Mouse (Mus musculus): ENCODE data around the gene Lbhd1. TPM values are rescaled to one million over a fixed set of nuclear protein-coding genes. Genes with fewer than 3 reads are reported as not detected.

The Lbhd1 gene
- total RNA-seq, 2 experiments from 2014 or later, result 4.7 to 6.3 TPM

DNA sequence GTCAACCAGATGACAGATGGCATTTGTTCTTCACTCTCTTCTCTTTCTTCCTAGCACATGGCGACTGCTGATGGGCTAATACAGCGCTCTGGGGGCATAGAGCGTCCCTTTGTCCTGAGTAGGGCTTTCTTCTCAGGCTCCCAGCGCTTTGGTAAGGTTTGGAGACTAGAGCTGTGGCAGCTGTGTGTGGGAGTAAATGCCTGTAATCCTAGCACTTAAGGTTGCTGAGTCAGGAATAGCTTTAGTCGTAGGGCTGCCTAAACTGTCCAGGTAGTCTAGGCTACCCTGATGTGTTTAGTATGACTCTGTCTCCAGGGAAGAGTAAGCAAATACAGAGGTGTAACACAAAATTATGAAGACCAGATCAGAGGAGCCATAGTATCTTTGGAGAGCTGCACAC lies 28.3 kb downstream of the Lbhd1 start:
- no peak for DNase-seq

GRCm38 (mm10) chr19:8914212-8914611 lies 30.7 kb downstream of the Lbhd1 start:
- DNase-seq, result no peak

DNA sequence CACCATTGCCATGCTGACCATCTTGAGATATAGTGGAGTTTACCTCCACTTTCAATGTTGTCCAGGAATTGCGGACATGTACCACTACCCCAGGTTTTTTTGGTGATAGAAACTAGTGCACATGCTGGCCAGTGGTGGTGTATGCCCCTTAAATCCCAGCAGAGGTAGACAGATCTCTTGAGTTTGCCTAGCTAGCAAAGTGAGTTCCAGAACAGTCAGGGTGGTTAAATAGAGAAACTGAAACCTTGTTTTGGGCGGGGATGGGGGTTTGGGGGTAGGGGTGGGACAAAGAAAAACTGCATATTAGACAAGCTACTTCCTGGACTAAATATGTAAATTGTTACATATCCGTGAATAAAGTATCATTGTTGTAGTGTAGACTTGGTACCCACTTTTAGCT lies 35.5 kb downstream of the Lbhd1 start:
- DNase-seq, result no peak

- no peak for DNase-seq
Observed at GRCm38 (mm10) chr19:8919684-8920072, 36.1 kb downstream of the Lbhd1 start.

DNA sequence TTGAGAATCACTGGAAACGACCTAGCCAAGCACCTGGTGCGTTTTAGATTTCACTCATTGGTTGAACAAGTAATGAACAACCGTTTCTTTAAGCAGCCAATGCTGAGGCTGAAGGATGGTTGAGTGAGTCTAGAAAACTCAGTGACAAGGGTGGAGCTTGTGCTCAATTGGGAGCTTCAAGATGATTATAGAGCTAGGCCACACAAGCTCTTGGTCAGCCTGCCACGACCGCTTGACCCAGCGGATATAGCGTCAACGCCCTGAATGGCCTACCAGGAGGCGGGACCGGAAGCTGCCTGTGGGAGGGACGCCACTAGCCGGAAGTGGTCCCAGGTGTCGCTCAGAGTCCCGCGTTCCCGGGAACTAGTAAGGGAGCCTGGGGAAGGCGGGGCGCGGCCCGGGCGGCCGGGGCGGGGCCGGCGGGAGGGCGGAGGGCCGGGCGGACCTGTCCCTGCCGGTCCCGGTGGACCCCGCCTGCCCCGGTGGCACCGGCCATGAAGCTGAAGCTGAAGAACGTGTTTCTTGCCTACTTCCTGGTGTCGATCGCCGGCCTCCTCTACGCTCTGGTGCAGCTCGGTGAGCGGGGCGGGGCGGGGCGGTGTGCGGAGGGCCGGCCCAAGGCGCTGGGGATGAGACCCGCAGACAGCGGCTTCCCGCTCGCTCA lies 36.7 kb downstream of the Lbhd1 start, which contains the start of gene B3gat3:
Gene B3gat3 (plus strand): TSS at position 302 of the 664 bp plus-strand sequence.
- peak; percentile 92 to 94 for DNase-seq

DNA sequence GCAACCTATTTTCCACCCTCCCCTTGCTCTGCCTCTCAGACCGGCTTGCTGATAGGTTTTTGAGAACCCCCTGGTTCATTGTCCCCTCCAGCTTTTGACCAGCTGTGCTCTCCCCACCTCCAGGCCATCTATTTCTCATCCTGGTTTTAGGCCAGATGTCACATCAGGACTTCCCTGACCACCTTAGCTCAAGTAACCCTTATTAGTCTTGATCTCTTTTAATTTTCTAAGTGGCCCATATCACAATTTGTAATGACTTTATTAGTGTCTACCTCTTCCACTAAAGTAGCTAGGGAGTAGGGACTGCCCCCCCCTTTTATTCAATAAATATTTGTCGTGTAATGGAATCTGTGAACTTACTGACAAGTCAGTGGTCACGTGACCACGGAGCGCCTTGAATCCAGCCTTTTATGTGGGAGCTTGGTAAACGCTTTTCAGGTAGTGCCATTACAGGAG lies 37.3 kb downstream of the Lbhd1 start:
- no peak for DNase-seq

DNA sequence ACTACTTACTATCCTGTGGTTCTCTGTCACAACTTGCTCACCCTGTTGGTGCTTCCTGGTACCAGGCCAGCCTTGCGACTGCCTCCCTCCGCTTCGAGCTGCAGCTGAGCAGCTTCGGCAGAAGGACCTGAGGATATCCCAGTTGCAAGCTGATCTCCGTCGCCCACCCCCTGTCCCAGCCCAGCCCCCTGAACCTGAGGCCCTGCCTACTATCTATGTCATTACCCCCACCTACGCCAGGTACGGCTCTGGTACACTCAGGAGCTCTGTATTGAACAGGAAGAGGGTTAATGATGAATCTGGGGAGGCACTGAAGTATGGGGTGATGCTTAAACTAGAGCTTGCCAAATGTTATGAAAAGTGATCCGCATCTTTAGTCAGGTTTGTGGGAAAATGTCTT lies 38.2 kb downstream of the Lbhd1 start:
- no peak for DNase-seq

GRCm38 (mm10) chr19:8926766-8927165 lies 43.2 kb downstream of the Lbhd1 start:
- no peak for DNase-seq

DNA sequence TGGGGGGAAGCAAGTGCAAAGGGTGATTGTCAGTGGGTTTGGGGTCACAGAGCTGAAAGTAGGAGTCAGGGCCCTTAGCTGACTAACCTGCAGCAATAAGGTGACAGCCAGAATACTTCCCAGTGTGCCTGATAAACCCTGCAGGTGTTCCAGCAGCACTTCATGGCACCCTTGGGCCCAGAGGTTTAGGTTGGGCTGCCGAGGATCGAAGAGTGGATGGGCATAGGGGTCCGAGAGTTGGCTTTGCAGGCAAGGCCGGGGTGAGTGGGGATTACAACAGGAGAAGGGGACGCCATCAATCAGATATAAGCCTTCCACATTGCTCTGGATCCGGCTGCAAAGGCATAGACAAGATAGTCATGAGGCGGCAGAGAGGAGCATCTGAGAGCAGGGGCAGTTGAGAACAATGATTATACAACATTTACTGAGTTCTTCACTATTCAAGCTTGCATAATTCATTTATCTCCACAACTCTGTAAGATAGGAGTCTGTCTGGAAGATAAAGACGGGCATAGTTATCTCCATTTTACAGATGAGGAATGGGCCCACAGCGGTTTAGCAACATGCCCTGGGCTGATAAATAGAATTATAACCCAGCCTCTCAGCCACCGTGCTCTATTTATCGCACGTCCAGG lies 44.5 kb downstream of the Lbhd1 start:
- DNase-seq, result no peak

DNA sequence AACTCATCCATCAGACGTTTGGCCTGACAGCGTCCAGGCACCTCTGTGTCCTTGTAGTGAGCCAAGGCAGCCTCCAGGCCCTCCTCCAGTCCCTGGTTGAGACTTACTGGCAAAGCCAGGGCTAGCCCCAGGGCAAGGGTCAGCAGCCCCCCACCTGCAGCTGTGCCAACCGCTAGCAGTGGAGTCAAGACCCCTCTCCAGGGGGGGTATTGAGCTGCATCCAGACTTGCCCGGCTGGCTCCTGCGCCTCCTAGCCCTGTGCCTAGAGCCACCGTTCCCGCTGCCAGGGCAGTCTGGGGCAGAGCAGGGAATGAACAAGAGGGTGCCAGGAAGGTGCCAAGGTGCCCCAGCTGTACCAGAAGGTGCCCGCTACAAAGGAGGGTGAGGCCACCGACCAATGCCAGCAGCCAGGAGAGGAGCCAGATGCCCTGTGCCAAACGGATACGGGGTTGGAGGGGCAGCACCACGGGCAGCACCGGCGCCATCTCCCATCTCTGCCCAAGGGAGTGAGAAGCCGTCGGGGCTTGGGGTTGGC lies 45.2 kb downstream of the Lbhd1 start:
- DNase-seq, result no peak

- DNase-seq, result peak; percentile 61 to 64
Observed at GRCm38 (mm10) chr19:8929224-8930088, 45.9 kb downstream of the Lbhd1 start, which contains the start of the genes Rom1 and Eml3. TSS of gene Rom1 (minus strand) at chr19:8929356. TSS of gene Eml3 (plus strand) at chr19:8929552.

DNA sequence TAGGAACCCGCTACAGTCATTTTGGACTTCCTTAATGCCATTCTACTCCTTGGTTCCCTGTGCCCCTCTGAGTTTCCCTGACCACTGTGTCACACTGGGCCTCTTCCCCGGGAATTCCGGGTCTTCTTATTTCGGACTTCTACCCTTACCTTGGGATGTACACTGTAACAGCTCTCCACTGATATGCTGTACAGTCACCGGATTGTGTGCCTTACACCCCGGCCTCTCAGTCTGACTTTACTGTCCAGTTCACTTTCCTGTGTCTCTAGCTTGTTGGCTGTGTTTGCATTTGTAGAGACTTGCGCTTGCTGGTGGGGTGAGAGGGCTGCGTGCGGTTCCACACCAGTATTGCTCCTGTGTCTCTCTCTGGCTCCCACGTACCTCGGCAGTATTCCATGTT lies 46.6 kb downstream of the Lbhd1 start:
- DNase-seq, result no peak

DNA sequence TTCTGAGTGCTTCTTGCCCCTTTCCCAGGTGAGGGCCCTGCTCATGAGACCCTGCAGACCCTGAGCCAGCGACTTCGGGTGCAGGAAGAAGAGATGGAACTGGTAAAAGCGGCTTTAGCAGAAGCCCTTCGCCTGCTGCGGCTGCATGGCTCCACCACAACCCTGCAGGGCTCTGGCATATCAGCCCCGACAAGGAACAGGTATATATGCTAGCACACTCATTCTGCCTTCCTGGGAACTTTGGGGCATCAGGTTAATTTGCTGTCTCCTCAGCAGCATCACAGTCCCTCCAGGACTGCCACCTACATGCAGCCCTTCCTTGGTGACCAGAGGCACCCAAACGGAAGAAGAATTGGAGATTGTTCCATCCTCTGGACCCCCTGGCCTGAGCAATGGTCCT lies 47.2 kb downstream of the Lbhd1 start:
- DNase-seq, result no peak

DNA sequence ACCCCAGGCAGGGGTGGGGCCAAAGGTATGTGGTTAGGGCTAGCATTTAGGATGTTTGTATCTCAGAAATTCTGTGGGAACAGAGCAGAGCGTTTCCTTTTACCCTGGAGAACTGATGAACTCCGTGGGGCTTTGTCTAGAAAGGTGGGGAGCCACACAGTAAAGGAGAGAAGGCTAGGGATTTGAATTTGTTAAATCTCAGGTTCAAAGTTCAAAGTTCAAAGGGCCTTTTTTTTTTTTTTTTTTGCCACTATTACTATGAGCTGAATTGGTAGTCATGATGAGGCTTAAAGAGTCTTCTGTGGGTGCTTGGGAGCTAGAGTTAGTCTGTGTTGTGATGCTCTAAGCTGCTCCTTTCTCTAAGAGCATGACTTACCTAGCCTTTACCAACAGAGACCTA lies 53.2 kb downstream of the Lbhd1 start:
- DNase-seq, result no peak

DNA sequence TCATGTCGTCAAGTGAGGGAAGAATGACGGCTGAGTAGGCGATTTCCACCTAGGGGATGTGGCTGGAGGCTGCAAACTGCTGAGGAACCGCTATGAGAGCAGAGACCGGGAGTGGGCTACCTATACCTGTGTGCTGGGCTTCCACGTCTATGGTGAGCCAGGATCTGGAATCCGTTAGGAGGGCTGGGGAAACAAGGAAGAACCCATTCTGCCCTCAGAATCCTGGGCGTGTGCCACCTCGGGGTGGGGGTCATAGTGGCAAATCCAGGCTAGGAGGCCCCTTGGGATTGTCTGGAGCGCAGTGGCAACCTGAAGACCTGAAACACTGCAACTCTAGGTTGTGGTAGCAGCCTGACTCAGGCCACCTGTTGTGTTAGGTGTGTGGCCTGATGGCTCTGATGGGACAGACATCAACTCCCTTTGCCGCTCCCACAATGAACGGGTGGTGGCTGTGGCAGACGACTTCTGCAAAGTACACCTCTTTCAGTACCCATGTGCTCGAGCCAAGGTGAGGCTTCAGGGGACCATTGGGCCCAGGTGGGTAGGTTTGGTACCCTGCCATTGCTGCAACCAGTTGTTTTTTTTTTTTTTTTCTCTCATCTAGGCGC lies 57.1 kb downstream of the Lbhd1 start:
- DNase-seq, result no peak

- DNase-seq, result no peak
Observed at GRCm38 (mm10) chr19:8941136-8941514, 57.6 kb downstream of the Lbhd1 start.

- DNase-seq, result peak; percentile 91 to 93
Observed at GRCm38 (mm10) chr19:8941515-8942217, 58.1 kb downstream of the Lbhd1 start, which contains the start of gene Mta2. TSS of gene Mta2 (plus strand) at chr19:8941875.

Measured in layer of hippocampus, postnatal 36 days (tissue).